Mouse (Mus musculus) kidney, embryonic 14.5 days (tissue): ENCODE results near the gene Pcbp1. TPM values are rescaled to one million over a fixed set of nuclear protein-coding genes. Genes with fewer than 3 reads are reported as not detected.
A peak's percentile ranks its signal among the peaks of the same experiment; 100 is the strongest.

Experiments
- ATAC-seq: fragments of 200-750 bp; cut with Nextera tagmentation; 2 replicates; pipeline ENCODE4 v1.8.0; 2017; ENCODE audit warnings: moderate number of reproducible peaks, mild to moderate bottlenecking, moderate TSS enrichment, moderate library complexity; ENCODE audit not compliant: low FRiP score, low TSS enrichment
- H3K27ac ChIP-seq: fragments of 300-500 bp; sonication (generic); 2 replicates; pipeline ENCODE4 v1.5.1; 2014; ENCODE audit warnings: low read depth, mild to moderate bottlenecking, low read length, moderate library complexity, mixed read lengths
- H3K27me3 ChIP-seq: fragments of 300-500 bp; sonication (generic); 2 replicates; pipeline ENCODE4 v1.6.1; 2014; ENCODE audit warnings: mild to moderate bottlenecking, low read length; ENCODE audit not compliant: control insufficient read depth, insufficient read depth
- H3K36me3 ChIP-seq: fragments of 300-500 bp; sonication (generic); 2 replicates; pipeline ENCODE4 v1.6.1; 2014; ENCODE audit warnings: low read length, mixed read lengths; ENCODE audit not compliant: control insufficient read depth, insufficient read depth
- H3K4me1 ChIP-seq: fragments of 300-500 bp; sonication (generic); 2 replicates; pipeline ENCODE4 v1.6.1; 2014; ENCODE audit warnings: low read length, mixed read lengths; ENCODE audit not compliant: control insufficient read depth, insufficient read depth
- H3K4me2 ChIP-seq: fragments of 300-500 bp; sonication (generic); replicated peaks from 2 replicates; pipeline ENCODE4 v1.6.1; 2014; ENCODE audit warnings: low read depth, mild to moderate bottlenecking, low read length
- H3K4me3 ChIP-seq: fragments of 300-500 bp; sonication (generic); 2 replicates; pipeline ENCODE4 v1.5.1; 2014; ENCODE audit warnings: mild to moderate bottlenecking, low read length
- H3K9ac ChIP-seq: fragments of 300-500 bp; sonication (generic); 2 replicates; pipeline ENCODE4 v1.6.1; 2014; ENCODE audit warnings: low read depth, mild to moderate bottlenecking, low read length, moderate library complexity
- H3K9me3 ChIP-seq: fragments of 300-500 bp; sonication (generic); 2 replicates; pipeline ENCODE4 v1.6.1; 2016; ENCODE audit warnings: low read length; ENCODE audit not compliant: control insufficient read depth
- WGBS: fragments of 180-500 bp; shearing (Covaris S2); extraction: QIAGEN DNeasy Blood & Tissue Kit; methylation state at CpG from one replicate; pipeline ENCODE4 v1.1.7; 2014; 5-methylcytosine and 5-hydroxymethylcytosine counted together
- microRNA-seq: library from miRNA; unstranded; fragments of <30 nt; microRNA quantifications from one replicate; pipeline ENCODE4, GENCODE M21; 2016
- polyA plus RNA-seq: library from polyadenylated mRNA; unstranded; fragments of >200 nt; fragmentation: Nextera tagmentation; extraction: Ambion mirVana; gene quantifications from 2 replicates; pipeline ENCODE4 v1.2.1, GENCODE M21; 2014

The Pcbp1 gene
- polyA plus RNA-seq, 1 experiment from 2014 or later: 492 TPM

DNA sequence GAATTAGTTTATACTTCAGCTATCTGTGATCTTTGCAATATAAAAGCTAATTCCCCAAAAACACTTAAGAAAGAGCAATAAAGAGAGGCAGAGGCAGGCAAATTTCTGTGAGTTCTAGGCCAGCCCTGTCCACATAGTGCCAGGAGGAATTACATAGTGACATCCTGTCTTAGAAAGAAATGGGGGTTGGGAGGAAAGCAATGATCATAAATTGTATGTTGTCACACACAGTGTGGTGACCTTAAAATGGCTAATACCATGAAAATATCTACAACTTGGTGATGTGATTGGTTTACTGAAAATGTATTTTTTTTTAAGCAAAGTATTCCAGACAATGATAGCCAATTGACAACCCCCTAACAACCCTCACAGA is 46.3 kb downstream of the Pcbp1 start:
- Histone ChIP-seq H3K4me2 (no peak overlapping the region), H3K4me1 (peaks cover 20% of the 10 kb centered on the region), H3K9ac (peak overlapping the region; percentile 31; the same call in 1 of the 2 replicates), H3K27me3 (no peaks in the 10 kb centered on the region), H3K27ac (peak overlapping the region; percentile 89), H3K36me3 (no peaks in the 10 kb centered on the region), H3K4me3 (no peak overlapping the region), H3K9me3 (no peaks in the 10 kb centered on the region)
- ATAC-seq: no peak

DNA sequence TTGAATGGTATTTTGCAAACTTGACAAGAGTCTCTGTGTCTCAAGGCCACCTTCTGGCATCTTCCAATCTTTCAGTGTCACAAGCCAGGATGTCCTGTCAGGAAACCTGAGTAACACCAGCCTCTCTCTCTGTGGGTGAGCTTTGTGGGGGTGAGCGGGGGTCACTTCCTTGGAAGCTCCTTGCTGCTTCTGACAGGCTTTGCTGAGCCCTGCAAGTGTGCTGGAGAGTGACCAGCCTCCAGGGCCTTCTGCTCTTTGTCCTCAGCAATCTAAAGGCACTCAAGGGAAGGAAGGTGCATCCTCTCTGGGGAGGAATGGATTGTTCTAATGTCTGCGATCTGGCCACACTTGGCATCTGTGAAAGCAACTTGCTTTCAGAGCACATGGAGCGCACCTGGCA is 46.8 kb downstream of the Pcbp1 start:
- H3K27ac ChIP-seq: peak overlapping the region; percentile 89; the same call in 1 of the 2 replicates
- no peaks in the 10 kb centered on the region for H3K27me3 ChIP-seq
- H3K9me3 ChIP-seq: no peaks in the 10 kb centered on the region
- H3K36me3 ChIP-seq: no peaks in the 10 kb centered on the region
- WGBS: 53% methylated on average over 3 of the region's 3 CpGs
- H3K4me3 ChIP-seq: no peak overlapping the region
- no peak for ATAC-seq
- peaks cover 20% of the 10 kb centered on the region for H3K4me1 ChIP-seq
- no peak overlapping the region for H3K4me2 ChIP-seq
- H3K9ac ChIP-seq: no peak overlapping the region

DNA sequence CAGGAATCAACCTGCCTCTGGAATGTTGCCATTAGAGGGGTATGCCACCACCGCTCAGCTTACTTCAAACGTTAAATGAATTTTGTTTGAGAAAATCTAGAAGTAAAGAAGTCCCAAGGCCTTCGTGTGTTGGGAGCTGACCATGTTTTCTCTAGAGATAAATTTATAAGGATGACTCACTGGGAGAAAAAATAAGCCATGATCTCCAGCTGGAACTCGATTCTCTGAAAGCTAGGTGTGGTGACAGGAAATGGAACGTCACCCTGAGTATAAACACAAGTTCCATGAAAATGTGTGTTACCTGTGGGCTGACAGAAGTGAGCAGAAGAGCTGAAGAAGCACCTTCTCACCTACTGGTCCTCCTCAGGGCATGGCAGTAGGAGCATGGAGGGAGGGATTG is 49.2 kb downstream of the Pcbp1 start:
- Histone ChIP-seq H3K4me1 (peaks cover 28% of the 10 kb centered on the region), H3K27me3 (no peaks in the 10 kb centered on the region), H3K36me3 (no peaks in the 10 kb centered on the region), H3K9ac (no peak overlapping the region), H3K4me2 (no peak overlapping the region), H3K27ac (no peak overlapping the region), H3K4me3 (no peak overlapping the region), H3K9me3 (no peaks in the 10 kb centered on the region)
- 77% methylated on average over 5 of the region's 5 CpGs for WGBS
- ATAC-seq: no peak

DNA sequence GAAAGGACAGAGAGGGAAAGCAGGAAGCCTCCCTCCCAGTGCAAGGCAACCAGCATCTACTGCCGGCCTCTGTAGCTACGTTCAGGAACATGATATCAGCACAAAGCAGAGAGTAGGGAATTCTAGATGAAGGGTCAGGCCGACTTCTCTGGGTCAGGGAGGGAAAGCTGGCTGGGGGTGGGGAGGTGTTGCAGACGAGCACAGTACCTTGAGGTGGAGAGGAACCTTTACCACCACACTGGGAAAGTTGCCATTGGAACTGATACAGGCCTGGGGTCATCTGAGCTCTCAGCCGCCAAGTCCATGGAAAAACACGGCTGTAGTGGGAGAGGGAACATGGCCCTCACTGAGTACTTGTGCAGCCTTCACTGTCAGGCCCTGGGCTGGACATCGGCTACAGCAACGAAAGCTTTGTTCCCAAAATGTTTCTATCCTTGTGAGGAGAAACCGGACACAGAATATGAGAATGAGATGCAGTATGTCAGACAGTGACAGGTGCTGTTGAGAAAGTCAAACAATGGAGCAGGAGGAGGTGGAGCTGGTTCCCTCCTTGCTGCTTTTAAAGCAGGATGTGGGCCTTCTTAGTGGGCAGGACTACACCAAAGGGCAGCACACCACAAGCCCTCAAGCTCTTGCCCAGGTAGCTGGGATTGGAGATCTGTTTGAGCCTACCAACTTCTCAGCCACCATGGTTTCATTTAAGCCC is 50.5 kb downstream of the Pcbp1 start:
- H3K4me3 ChIP-seq: no peak overlapping the region
- H3K36me3 ChIP-seq: no peaks in the 10 kb centered on the region
- WGBS: 39% methylated on average over 9 of the region's 9 CpGs
- H3K27me3 ChIP-seq: no peaks in the 10 kb centered on the region
- no peak overlapping the region for H3K9ac ChIP-seq
- H3K4me1 ChIP-seq: peaks cover 30% of the 10 kb centered on the region
- no peak overlapping the region for H3K4me2 ChIP-seq
- no peak for ATAC-seq
- H3K27ac ChIP-seq: peak overlapping the region; percentile 57
- no peaks in the 10 kb centered on the region for H3K9me3 ChIP-seq

DNA sequence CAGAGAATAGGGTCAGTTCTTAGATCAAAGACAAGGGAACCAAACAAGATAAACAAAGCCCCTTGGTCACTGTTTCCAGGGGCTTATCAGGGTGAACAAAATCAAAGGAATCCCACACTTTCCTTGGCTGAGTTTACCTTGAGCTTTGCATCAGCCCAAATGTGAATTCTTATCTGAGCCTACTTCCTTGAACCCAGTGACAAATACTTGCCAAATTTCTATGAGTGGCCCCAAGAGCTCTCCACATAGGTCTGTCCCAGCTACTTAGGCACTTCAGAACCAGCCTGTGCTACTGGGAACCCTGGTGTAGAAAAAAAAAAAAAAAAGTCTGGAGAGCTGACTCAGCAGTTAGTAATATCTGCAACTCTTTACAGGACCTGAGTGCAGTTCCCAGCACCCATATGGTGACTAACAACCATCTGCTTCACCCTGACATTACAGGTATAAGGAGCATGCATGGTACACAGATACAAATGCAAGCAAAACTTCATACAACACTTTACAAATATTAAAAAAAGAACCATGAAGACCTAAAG is 51.4 kb downstream of the Pcbp1 start:
- ATAC-seq: no peak
- Histone ChIP-seq H3K27me3 (no peaks in the 10 kb centered on the region), H3K27ac (peak overlapping the region; percentile 57; the same call in 1 of the 2 replicates), H3K4me3 (no peak overlapping the region), H3K9ac (no peak overlapping the region), H3K4me1 (peaks cover 23% of the 10 kb centered on the region), H3K4me2 (no peak overlapping the region), H3K9me3 (no peaks in the 10 kb centered on the region), H3K36me3 (no peaks in the 10 kb centered on the region)

Small RNA genes within 50 kb of the gene (microRNA-seq; reads per million reads assigned to microRNA genes)
- gene Gm22184: not detected

Other genes starting within 250 kb of the Pcbp1 start
- 154 and 156 TPM in 2 replicates for gene Fam136a, start 160.7 kb downstream of the Pcbp1 start, polyA plus RNA-seq
- 814 and 1,116 TPM in 2 replicates for gene Snrpg, start 155.0 kb downstream of the Pcbp1 start, polyA plus RNA-seq
- 40.9 and 96.4 TPM in 2 replicates for gene Pcyox1, start 129.2 kb downstream of the Pcbp1 start, polyA plus RNA-seq
- gene Tia1, start 122.1 kb downstream of the Pcbp1 start, polyA plus RNA-seq: 187 and 236 TPM in 2 replicates
- not detected in 2 replicates for gene Gm44790, start 99.7 kb downstream of the Pcbp1 start, polyA plus RNA-seq
- gene C87436, start 87.9 kb downstream of the Pcbp1 start, polyA plus RNA-seq: 23.3 and 23.5 TPM in 2 replicates
- gene Asprv1, start 101.8 kb upstream of the Pcbp1 start, polyA plus RNA-seq: 0.50 and 0.61 TPM in 2 replicates
- gene Mxd1, start 142.8 kb upstream of the Pcbp1 start, polyA plus RNA-seq: 5.4 and 8.8 TPM in 2 replicates
- 125 and 142 TPM in 2 replicates for gene Snrnp27, start 158.2 kb upstream of the Pcbp1 start, polyA plus RNA-seq
- gene Gmcl1, start 207.1 kb upstream of the Pcbp1 start, polyA plus RNA-seq: 27.0 and 38.3 TPM in 2 replicates